Mouse (Mus musculus): ENCODE measurements around the gene Gm11492.

Gene Gm11492

DNA sequence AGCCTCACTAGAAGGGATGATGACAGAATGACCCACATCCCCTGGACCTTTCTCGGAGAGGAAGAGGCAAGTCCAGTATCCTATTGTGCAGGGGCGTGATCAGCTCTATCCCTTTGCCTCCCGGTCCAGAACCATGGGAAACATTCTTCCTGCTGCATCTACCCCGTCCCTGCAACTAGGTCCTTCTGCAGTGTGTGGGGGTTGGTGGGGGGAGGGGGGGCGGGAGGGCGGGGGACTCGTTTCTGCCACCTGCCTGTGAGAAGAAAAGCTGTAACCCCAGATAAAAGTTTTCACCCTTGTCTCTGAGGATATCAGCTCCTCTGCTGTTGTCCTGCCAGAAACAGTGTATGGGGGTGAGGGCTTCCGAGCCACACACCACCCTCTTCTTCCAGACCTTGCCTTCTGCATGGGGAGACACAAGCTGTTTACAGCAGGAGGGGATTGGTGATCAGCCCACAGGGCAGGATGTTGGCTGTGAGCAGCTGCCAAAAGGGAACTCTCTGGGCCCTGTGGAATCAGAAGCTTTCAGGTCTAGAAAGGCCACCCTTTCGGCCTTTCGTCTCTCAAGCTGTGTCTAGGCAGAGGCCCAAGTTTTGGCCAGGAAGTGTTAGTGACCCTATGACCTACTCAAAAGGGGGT is 12.6 kb downstream of the Gm11492 start:
- DNase-seq (ENCODE audit: low read depth, low spot score), result no peak

DNA sequence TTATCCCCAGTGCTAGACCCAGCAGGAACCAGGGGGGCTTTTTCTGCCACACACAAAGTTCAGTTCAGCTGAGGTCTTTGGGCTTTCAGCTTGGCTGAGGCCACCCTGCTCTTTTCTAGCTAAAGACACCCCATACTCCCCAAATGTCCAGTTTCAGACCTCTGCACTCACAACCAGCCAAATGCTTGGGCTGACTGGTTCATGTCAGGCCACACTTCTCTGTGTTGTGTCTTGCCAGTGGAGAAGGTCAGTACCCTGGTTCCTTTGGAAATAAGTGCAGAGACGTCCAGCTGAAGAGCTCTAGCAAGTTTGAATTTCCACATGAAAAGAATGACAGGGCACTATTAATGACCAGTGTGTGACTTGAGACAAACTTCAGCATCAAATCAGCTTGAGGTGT is 13.3 kb downstream of the Gm11492 start:
- no peak for DNase-seq (ENCODE audit: low read depth, low spot score)

- no peak for DNase-seq (ENCODE audit: low read depth, low spot score)
Observed at GRCm38 (mm10) chr11:87580543-87581085, 14.2 kb downstream of the Gm11492 start.

GRCm38 (mm10) chr11:87581161-87581865 is 14.9 kb downstream of the Gm11492 start:
- no peak for DNase-seq (ENCODE audit: low read depth, low spot score)

DNA sequence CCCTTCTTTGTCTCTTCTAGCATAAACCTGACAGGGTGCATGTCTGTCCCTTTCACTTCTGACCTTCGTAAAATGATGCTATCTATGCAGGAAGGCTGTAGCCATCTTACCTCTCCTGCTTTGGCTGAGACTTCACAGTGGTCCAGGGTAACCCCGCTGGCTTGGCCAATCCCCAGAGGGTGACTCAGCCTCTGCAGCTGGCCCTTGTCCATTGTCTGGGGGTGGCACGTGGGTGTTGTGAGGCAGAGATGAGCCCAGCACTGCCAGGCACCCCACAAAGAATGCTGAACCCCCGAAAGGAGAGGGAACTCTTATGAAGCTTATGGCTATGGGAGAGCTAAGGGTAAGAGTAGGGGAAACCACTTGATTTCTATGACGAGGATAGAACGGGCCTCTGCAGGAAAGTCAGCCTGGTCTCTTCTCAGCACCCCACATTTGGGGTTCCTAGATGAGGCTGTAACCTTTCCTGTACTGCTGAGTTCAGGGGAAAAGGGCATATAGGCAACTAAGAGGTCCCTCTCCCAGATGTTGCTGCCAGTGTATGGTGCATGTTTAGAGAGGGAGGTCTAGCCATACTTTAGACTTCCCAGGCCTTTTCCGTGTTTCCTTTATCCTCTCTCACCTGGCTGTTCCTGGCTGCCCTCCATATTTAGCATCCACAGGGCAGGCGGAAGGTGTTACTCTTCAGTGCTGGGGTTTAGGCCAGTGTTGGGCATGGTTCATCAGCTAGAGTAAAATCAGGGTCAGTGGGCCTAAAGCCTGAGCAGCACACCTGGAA is 15.7 kb downstream of the Gm11492 start:
- no peak for DNase-seq (ENCODE audit: low read depth, low spot score)

GRCm38 (mm10) chr11:87583291-87584034 is 17.0 kb downstream of the Gm11492 start:
- DNase-seq (ENCODE audit: low read depth, low spot score), result no peak

GRCm38 (mm10) chr11:87584711-87585505 is 18.5 kb downstream of the Gm11492 start:
- DNase-seq (ENCODE audit: low read depth, low spot score), result no peak

DNA sequence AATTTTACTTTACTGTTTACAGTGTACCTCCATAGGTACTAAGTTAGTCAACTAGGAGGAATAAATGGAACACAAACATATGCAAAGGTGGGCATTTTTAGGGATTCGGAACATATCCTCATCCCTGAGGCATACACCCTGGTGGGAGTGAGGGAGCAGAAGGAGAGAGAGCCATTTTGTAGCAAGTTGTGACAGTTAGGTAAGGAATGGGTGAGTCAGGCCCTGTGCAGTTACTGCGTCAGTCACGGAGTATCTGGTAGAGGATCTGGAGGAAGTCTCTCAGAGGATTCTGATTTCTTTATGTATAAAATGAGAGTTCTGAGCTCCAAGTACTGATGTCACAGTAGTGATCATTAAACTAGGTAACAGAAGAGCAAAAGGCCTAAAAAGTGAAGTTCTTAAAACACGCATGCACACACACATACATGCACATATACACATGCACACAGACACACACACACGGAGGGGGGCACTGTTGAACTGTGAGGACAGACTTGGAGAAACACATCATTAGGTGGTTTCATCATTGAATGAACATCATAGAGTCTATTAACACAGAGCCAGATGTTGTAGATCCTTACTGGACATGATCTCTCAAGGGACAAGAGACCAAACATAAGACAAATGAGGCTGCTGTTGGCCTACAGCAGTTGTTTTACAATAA is 20.9 kb downstream of the Gm11492 start:
- DNase-seq (ENCODE audit: low read depth, low spot score), result no peak

- DNase-seq (ENCODE audit: low read depth, low spot score), result no peak
Observed at GRCm38 (mm10) chr11:87589605-87590004, 23.2 kb downstream of the Gm11492 start.

DNA sequence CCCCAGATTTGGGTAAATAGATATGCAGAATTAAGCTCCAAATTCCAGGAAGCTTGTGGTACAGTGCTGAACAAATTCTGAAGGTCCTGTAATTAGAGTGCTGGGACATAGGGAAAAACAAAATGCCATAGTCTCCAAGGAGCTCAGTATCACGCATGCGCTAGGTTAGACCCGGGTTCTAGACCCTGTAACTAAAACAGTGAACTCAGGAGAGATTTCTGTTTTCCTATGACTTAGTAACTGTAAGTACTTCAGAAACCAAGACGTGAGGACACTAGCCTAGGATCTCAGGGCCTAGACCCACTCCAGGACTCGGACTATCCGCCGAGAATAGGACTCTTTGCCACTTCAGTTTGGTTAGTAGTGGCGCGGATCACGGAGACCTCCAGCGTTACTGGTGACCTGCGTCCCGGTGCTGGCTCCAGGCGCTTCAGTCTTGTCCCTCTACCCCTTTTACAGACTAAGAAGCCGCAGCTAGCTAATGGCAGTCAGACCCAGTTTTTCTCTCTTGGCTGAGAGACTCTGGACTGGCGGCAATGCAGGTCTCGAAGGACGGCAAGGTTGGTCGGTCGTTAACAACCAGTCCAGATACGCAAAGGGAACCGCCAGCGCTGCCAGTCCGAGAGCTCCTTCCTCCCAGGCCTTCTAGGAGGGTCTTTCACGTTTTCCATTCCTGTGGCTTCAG is 24.5 kb downstream of the Gm11492 start:
- DNase-seq (ENCODE audit: low read depth, low spot score), result peak; percentile 33

- DNase-seq (ENCODE audit: low read depth, low spot score), result peak; percentile 100
Observed at GRCm38 (mm10) chr11:87591526-87592353, 25.3 kb downstream of the Gm11492 start, which contains the start of gene Mtmr4. Gene Mtmr4, plus strand, starts transcription at chr11:87592162.

- no peak for DNase-seq (ENCODE audit: low read depth, low spot score)
Observed at GRCm38 (mm10) chr11:87592354-87592695, 25.9 kb downstream of the Gm11492 start.

DNA sequence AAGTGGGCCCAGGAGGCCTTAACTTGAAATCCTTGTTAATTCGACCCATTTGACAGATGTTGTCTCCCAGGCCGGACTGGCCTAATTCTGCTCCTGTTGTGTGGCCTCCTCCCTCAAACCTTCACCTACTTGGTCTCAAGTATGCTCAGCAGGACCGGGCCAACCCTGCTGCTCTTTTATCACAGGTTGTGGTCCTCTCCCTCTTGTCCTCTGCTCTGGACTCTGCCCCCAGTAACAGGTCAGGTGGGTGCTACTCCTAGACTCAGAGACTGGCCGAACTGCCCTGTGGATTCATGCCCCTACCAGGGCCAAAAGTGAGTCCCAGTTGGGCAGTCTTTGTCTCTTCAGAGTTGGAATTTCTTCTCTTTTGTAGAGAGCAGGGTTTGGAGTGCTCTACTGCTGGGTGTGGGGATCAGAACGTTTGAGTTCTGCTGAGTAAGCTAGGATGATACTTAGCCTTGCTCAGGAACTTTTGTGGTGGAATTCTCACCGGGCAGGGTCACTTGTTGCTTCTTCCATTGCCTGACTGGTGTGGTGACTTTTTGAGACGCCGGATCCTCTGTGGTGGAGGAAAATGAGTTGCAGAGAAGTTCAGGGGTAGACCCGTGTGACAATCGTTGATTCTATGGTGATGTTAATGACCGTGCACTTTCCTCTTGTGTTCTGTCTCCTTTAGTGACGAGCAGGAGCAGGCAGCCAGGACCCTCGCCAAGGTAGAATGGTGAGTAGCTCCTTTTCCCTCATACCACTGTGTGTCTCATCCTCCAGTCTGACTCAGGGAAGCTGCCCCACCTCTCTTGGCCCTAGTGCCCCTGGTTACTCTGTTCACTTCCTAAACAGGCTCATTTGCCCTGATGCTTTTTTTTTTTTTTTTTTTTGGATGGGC is 26.5 kb downstream of the Gm11492 start:
- no peak for DNase-seq (ENCODE audit: low read depth, low spot score)

DNA sequence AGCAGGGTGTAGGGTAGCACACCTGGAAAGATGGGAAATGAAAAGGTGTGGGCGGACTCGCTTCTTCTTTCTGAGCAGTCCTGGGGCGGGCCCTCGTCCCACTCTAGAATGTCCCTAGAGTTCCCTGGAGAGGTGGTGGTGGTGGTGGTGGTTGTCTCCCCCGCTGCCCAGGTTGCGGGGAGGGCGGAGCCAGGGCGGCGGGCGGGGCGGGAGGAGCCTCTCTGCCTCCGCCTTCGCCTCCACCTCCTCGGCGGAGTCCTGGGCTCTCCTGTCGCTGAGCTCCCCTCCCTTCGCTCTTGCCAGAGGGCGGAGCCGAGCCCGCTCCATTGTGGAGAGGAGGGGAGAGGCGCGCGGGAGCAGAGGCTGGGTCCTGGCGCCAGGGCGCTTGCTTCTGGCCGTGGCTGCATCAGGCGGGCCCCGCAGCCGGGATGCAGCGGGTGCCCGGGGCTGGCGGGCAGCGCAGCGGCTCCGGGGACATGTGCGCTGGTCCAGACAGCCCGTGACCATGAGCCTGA is 28.9 kb downstream of the Gm11492 start:
- peak; percentile 97 for DNase-seq (ENCODE audit: low read depth, low spot score)

DNA sequence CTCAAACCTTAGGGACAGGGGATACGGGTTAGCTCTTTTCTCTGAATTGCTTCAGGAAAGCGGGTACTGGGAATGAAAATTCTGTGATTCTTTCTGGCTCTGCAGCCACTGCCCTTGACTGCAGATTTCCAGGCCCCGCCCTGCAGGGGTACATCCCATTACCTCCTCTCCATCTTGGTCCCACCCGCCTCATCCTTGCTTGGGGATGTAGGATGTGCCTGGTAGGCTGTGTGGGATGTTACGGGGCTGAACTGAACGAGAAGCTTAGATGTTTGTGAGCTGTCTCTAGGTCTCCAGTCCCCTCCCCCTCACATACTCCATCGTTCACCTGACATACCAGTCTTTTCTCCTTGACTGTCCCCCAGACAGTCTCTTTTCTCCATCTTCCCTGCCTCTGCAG is 29.5 kb downstream of the Gm11492 start:
- DNase-seq (ENCODE audit: low read depth, low spot score), result peak; percentile 56

GRCm38 (mm10) chr11:87596492-87596891 is 30.0 kb downstream of the Gm11492 start:
- no peak for DNase-seq (ENCODE audit: low read depth, low spot score)

DNA sequence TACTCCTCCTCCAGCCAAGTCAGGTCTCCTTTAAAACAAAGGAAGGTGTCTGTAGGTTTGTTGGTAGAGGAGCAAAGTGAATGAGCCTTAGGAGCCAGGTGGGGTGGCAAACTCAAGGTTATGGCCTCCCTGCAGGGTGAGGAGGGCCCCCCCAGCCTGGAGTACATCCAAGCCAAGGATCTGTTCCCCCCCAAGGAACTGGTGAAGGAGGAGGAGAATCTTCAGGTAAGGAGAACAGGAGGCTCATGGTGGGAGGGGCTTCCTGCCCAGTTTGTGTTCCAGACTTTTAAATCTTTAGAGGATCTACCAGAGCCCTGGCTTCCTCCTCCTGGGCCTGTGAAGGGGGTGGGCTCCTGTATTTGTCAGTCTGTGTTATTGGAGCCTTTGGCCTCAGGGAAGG is 30.6 kb downstream of the Gm11492 start:
- DNase-seq (ENCODE audit: low read depth, low spot score), result no peak
